Mouse (Mus musculus) ovary, adult 18-20 months (tissue): ENCODE results near the gene Rps6ka2.

ENCODE experiments used
- DNase-seq: peaks from one replicate; pipeline ENCODE4 v3.0.0; 2022; ENCODE audit warnings: low spot score, mixed read lengths

The Rps6ka2 gene

GRCm38 (mm10) chr17:7221310-7221709 lies 51.4 kb downstream of the Rps6ka2 start:
- no peak for DNase-seq

GRCm38 (mm10) chr17:7222198-7222597 lies 52.3 kb downstream of the Rps6ka2 start:
- DNase-seq: no peak

GRCm38 (mm10) chr17:7228545-7228944 lies 58.6 kb downstream of the Rps6ka2 start:
- no peak for DNase-seq

GRCm38 (mm10) chr17:7231312-7231711 lies 61.4 kb downstream of the Rps6ka2 start:
- no peak for DNase-seq

- DNase-seq: no peak
Measured at GRCm38 (mm10) chr17:7231790-7232189, 61.9 kb downstream of the Rps6ka2 start.

- no peak for DNase-seq
Measured at GRCm38 (mm10) chr17:7232400-7232799, 62.5 kb downstream of the Rps6ka2 start.

- no peak for DNase-seq
Measured at GRCm38 (mm10) chr17:7233197-7233596, 63.3 kb downstream of the Rps6ka2 start.

GRCm38 (mm10) chr17:7237706-7238105 lies 67.8 kb downstream of the Rps6ka2 start:
- no peak for DNase-seq

GRCm38 (mm10) chr17:7238766-7239165 lies 68.9 kb downstream of the Rps6ka2 start:
- DNase-seq: no peak

GRCm38 (mm10) chr17:7240526-7240925 lies 70.6 kb downstream of the Rps6ka2 start:
- no peak for DNase-seq

GRCm38 (mm10) chr17:7245078-7245477 lies 75.2 kb downstream of the Rps6ka2 start:
- no peak for DNase-seq

- no peak for DNase-seq
Measured at GRCm38 (mm10) chr17:7246893-7247556, 77.1 kb downstream of the Rps6ka2 start.

- DNase-seq: no peak
Measured at GRCm38 (mm10) chr17:7250373-7250772, 80.5 kb downstream of the Rps6ka2 start.

GRCm38 (mm10) chr17:7257208-7257607 lies 87.3 kb downstream of the Rps6ka2 start:
- DNase-seq: no peak

GRCm38 (mm10) chr17:7258748-7259359 lies 88.9 kb downstream of the Rps6ka2 start:
- no peak for DNase-seq

GRCm38 (mm10) chr17:7260360-7260759 lies 90.4 kb downstream of the Rps6ka2 start:
- DNase-seq: no peak

- no peak for DNase-seq
Measured at GRCm38 (mm10) chr17:7262056-7262455, 92.1 kb downstream of the Rps6ka2 start.

GRCm38 (mm10) chr17:7262620-7263019 lies 92.7 kb downstream of the Rps6ka2 start:
- DNase-seq: no peak

- no peak for DNase-seq
Measured at GRCm38 (mm10) chr17:7264610-7265009, 94.7 kb downstream of the Rps6ka2 start.

- DNase-seq: no peak
Measured at GRCm38 (mm10) chr17:7265291-7265690, 95.4 kb downstream of the Rps6ka2 start.

GRCm38 (mm10) chr17:7265705-7266368 lies 95.9 kb downstream of the Rps6ka2 start:
- no peak for DNase-seq

- DNase-seq: no peak
Measured at GRCm38 (mm10) chr17:7267843-7268242, 97.9 kb downstream of the Rps6ka2 start.

GRCm38 (mm10) chr17:7269151-7269806 lies 99.4 kb downstream of the Rps6ka2 start:
- DNase-seq: no peak
